Mouse (Mus musculus) kidney, embryonic 16.5 days (tissue): ENCODE measurements around the gene Mtrex. TPM values are rescaled to one million over a fixed set of nuclear protein-coding genes. Genes with fewer than 3 reads are reported as not detected.

Experiments used
- ATAC-seq: fragments of 200-750 bp; cut with Nextera tagmentation; 2 replicates; pipeline ENCODE4 v1.8.0; 2017; ENCODE audit warnings: moderate TSS enrichment; ENCODE audit not compliant: low FRiP score, low TSS enrichment
- H3K27ac ChIP-seq: fragments of 300-500 bp; sonication (generic); 2 replicates; pipeline ENCODE4 v1.5.1; 2014; ENCODE audit warnings: low read length
- H3K27me3 ChIP-seq: fragments of 300-500 bp; sonication (generic); 2 replicates; pipeline ENCODE4 v1.6.1; 2014; ENCODE audit warnings: low read length, control low read depth, mixed read lengths; ENCODE audit not compliant: insufficient read depth
- H3K36me3 ChIP-seq: fragments of 300-500 bp; sonication (generic); 2 replicates; pipeline ENCODE4 v1.6.1; 2014; ENCODE audit warnings: low read length, control low read depth, mixed read lengths; ENCODE audit not compliant: insufficient read depth
- H3K4me1 ChIP-seq: fragments of 300-500 bp; sonication (generic); 2 replicates; pipeline ENCODE4 v1.6.1; 2014; ENCODE audit warnings: low read length, control low read depth, mixed read lengths; ENCODE audit not compliant: insufficient read depth
- H3K4me2 ChIP-seq: fragments of 300-500 bp; sonication (generic); replicated peaks from 2 replicates; pipeline ENCODE4 v1.6.1; 2014; ENCODE audit warnings: low read depth, low read length
- H3K4me3 ChIP-seq: fragments of 300-500 bp; sonication (generic); 2 replicates; pipeline ENCODE4 v1.5.1; 2014; ENCODE audit warnings: mild to moderate bottlenecking, low read length
- H3K9ac ChIP-seq: fragments of 300-500 bp; sonication (generic); replicated peaks from 2 replicates; pipeline ENCODE4 v1.6.1; 2014; ENCODE audit warnings: low read length
- H3K9me3 ChIP-seq: fragments of 300-500 bp; sonication (generic); 2 replicates; pipeline ENCODE4 v1.6.1; 2016; ENCODE audit warnings: low read length, control low read depth
- WGBS: fragments of 180-500 bp; shearing (Covaris S2); extraction: QIAGEN DNeasy Blood & Tissue Kit; methylation state at CpG from one replicate; pipeline ENCODE4 v1.1.7; 2014; 5-methylcytosine and 5-hydroxymethylcytosine counted together
- polyA plus RNA-seq: library from polyadenylated mRNA; unstranded; fragments of >200 nt; fragmentation: Nextera tagmentation; extraction: Ambion mirVana; gene quantifications from 2 replicates; pipeline ENCODE4 v1.2.1, GENCODE M21; 2015

The Mtrex gene
- polyA plus RNA-seq: 72.2 and 78.6 TPM in 2 replicates

DNA sequence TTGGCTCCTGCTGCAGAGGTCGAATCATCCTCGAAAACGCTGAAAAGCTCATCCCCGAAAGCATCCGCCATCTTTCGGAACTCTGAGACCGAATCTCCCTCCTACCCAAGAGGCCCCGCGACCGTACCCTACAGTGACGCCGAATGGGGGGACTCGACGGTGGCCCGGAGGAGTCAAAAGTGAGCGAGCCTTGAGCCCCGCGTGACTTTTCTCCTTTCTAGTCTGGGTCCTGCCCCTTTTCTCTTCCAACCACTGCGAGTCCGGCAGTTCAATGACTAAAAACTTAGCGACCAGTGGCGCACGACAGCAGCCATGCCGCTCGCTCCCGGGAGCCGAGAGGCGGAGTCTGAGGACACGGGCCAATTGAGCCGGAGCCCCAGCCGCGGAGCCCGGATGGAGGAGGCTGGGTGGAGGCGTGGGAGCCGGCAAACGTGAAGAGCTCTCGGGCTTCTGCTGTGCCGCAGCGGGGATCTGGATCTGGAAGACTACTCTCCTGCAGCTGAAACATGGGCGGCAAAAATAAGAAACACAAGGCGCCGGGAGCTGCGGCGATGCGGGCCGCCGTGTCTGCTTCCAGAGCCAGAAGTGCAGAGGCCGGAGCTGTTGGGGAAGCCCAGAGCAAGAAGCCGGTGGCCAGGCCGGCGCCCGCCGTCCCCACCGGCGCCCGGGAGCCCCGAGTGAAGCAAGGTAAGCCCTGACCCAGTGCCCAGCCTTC is at the start of gene Mtrex, which contains the start of gene Dhx29:
Gene Mtrex (minus strand): TSS at position 112 of the 715 bp plus-strand sequence.
Gene Dhx29 (plus strand): TSS at position 168 of the 715 bp plus-strand sequence.
- no peaks in the 10 kb centered on the region for H3K27me3 ChIP-seq
- H3K4me2 ChIP-seq: peak within 1 kb of the TSS; percentile 82
- peaks cover 20% of the 10 kb centered on the region for H3K4me1 ChIP-seq
- peak within 1 kb of the TSS; percentile 84 for H3K27ac ChIP-seq
- peak; percentile 98 for ATAC-seq
- peak within 1 kb of the TSS; percentile 72 for H3K9ac ChIP-seq
- peak within 1 kb of the TSS; percentile 94 for H3K4me3 ChIP-seq
- no peaks in the 10 kb centered on the region for H3K9me3 ChIP-seq
- 0% methylated on average over 57 of the region's 57 CpGs for WGBS
- H3K36me3 ChIP-seq: 0 out of 2 replicates have a peak, but pooled peaks cover 3% of the 10 kb centered on the region

DNA sequence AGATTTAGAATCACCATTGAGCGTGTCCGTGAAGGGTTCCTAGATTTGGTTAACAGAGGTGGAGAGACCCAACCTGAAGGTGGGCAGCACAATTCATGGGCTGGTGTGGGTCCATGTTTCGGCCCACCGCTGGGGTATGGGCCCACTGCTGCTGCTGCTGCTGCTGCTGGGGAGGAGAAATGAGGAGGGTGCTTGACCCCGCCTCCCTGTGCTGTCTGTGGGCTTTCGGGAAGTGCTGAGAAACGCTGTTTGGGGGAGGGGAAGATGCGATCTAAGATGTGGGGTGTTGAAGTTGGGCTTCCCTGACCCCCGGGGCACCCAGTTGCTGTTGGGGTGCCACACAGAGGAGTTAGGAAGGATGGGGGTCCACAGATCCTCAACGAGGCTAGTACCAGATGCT is 49.5 kb upstream of the Mtrex start:
- ATAC-seq: no peak
- Histone ChIP-seq H3K27ac (no peak overlapping the region), H3K36me3 (no peaks in the 10 kb centered on the region), H3K4me1 (no peaks in the 10 kb centered on the region), H3K9ac (no peak overlapping the region), H3K27me3 (no peaks in the 10 kb centered on the region), H3K9me3 (no peaks in the 10 kb centered on the region), H3K4me3 (no peak overlapping the region), H3K4me2 (peak overlapping the region; percentile 28)
- WGBS: 45% methylated on average over 10 of the region's 10 CpGs

- Histone ChIP-seq H3K4me2 (no peak overlapping the region), H3K4me1 (no peaks in the 10 kb centered on the region), H3K9me3 (no peaks in the 10 kb centered on the region), H3K27ac (no peak overlapping the region), H3K9ac (no peak overlapping the region), H3K27me3 (no peaks in the 10 kb centered on the region), H3K36me3 (peaks cover 37% of the 10 kb centered on the region), H3K4me3 (no peak overlapping the region)
- no peak for ATAC-seq
- WGBS: 92% methylated on average over 5 of the region's 5 CpGs
These were observed 40.1 kb upstream of the Mtrex start for GRCm38 (mm10) chr13:112967267-112967666.

GRCm38 (mm10) chr13:112964421-112964820 is 37.2 kb upstream of the Mtrex start:
- Histone ChIP-seq H3K4me3 (no peak overlapping the region), H3K27ac (no peak overlapping the region), H3K9me3 (no peaks in the 10 kb centered on the region), H3K36me3 (peaks cover 41% of the 10 kb centered on the region), H3K27me3 (no peaks in the 10 kb centered on the region), H3K9ac (no peak overlapping the region; the same call in 1 of the 2 replicates), H3K4me1 (no peaks in the 10 kb centered on the region), H3K4me2 (no peak overlapping the region)
- no peak for ATAC-seq
- 65% methylated on average over 12 of the region's 12 CpGs for WGBS

DNA sequence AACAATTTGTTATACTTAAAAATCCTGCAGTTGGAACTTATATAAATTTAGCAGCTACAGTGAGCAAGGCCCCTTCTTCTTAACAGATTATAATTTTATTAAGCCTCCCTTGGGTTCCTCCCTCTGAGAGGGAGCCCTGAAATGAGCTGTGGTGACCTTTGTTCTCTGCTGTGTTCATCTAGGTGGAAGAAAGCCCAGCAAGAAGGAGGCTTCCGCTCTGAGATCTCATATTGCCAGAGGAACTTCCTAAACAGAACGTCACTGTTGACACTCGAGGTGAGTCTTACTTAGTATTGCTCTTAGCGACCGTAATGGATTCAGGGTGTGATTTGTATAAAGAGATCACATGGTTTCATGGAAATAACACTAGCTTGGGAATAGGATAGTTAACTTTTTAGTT is 35.9 kb upstream of the Mtrex start:
- Histone ChIP-seq H3K27me3 (no peaks in the 10 kb centered on the region), H3K4me1 (no peaks in the 10 kb centered on the region), H3K36me3 (peaks cover 42% of the 10 kb centered on the region), H3K4me2 (no peak overlapping the region), H3K9me3 (no peaks in the 10 kb centered on the region), H3K27ac (no peak overlapping the region), H3K9ac (no peak overlapping the region), H3K4me3 (no peak overlapping the region)
- WGBS: 50% methylated on average over 5 of the region's 5 CpGs
- no peak for ATAC-seq

DNA sequence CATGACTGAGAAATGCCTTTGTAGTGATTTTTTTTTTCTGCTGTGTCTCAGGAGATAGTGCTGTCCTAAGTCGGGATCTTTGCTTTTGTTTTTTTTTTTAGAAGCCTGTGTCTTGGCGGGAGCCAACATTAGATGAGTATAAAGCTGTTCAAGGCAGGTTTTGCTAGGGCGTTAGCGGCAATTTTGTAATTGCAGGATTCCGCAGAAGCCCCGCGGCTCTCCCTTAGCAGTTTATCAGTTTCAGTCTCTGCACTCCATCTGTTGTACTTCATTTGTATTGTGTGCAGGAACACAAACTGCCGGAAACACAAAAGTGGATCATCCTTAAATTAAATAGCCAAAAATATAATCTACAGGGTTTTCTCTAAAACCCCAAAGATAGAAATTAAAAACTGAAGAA is 26.9 kb upstream of the Mtrex start:
- peaks cover 63% of the 10 kb centered on the region for H3K36me3 ChIP-seq
- H3K4me3 ChIP-seq: no peak overlapping the region
- H3K9me3 ChIP-seq: no peaks in the 10 kb centered on the region
- H3K4me1 ChIP-seq: no peaks in the 10 kb centered on the region
- H3K4me2 ChIP-seq: no peak overlapping the region
- H3K9ac ChIP-seq: no peak overlapping the region
- WGBS: 94% methylated on average over 8 of the region's 8 CpGs
- no peaks in the 10 kb centered on the region for H3K27me3 ChIP-seq
- H3K27ac ChIP-seq: no peak overlapping the region
- ATAC-seq: no peak

DNA sequence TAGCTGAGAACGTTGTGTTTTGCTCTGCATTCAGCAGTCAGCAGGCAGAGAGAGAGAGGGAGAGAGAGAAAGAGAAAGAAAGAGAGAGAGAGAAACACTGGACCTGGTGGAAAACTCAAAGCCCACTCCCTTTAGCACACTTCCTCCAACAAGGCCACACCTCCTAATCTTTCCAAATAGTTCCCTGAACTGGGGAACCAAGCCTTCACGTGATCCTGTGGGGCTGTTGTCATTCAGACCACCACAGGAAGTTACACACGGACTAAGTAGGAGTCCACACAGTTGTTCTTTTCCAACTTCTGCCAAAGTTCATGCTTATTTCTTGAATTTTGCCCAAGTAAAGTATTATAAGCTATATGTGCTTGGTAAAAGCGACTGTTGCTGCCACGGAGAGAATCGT is 18.7 kb upstream of the Mtrex start:
- H3K4me3 ChIP-seq: no peak overlapping the region
- H3K9me3 ChIP-seq: no peaks in the 10 kb centered on the region
- ATAC-seq: no peak
- no peak overlapping the region for H3K9ac ChIP-seq
- H3K4me1 ChIP-seq: no peaks in the 10 kb centered on the region
- 93% methylated on average over 6 of the region's 6 CpGs for WGBS
- no peak overlapping the region for H3K4me2 ChIP-seq
- peaks cover 49% of the 10 kb centered on the region for H3K36me3 ChIP-seq
- H3K27ac ChIP-seq: no peak overlapping the region
- no peaks in the 10 kb centered on the region for H3K27me3 ChIP-seq

GRCm38 (mm10) chr13:112945312-112945711 is 18.1 kb upstream of the Mtrex start:
- Histone ChIP-seq H3K4me3 (no peak overlapping the region), H3K4me2 (no peak overlapping the region), H3K9me3 (no peaks in the 10 kb centered on the region), H3K27ac (no peak overlapping the region), H3K27me3 (no peaks in the 10 kb centered on the region), H3K36me3 (peaks cover 46% of the 10 kb centered on the region), H3K9ac (no peak overlapping the region), H3K4me1 (no peaks in the 10 kb centered on the region)
- no peak for ATAC-seq
- WGBS: 91% methylated on average over 9 of the region's 9 CpGs

GRCm38 (mm10) chr13:112941879-112942330 is 14.7 kb upstream of the Mtrex start:
- Histone ChIP-seq H3K36me3 (peaks cover 30% of the 10 kb centered on the region), H3K9ac (no peak overlapping the region), H3K4me2 (no peak overlapping the region), H3K9me3 (no peaks in the 10 kb centered on the region), H3K4me1 (no peaks in the 10 kb centered on the region), H3K27ac (no peak overlapping the region), H3K4me3 (no peak overlapping the region), H3K27me3 (no peaks in the 10 kb centered on the region)
- 65% methylated on average over 15 of the region's 15 CpGs for WGBS
- no peak for ATAC-seq

GRCm38 (mm10) chr13:112938130-112938529 is 10.9 kb upstream of the Mtrex start:
- Histone ChIP-seq H3K4me2 (no peak overlapping the region), H3K4me3 (no peak overlapping the region), H3K9ac (no peak overlapping the region), H3K27ac (no peak overlapping the region), H3K9me3 (no peaks in the 10 kb centered on the region), H3K36me3 (peaks cover 22% of the 10 kb centered on the region), H3K27me3 (no peaks in the 10 kb centered on the region), H3K4me1 (no peaks in the 10 kb centered on the region)
- WGBS: 72% methylated on average over 8 of the region's 8 CpGs
- ATAC-seq: no peak
